Mouse (Mus musculus): Measurements from ENCODE around the gene Atp10a.
"Not testable (repeated sequence)": the region's sequence is repeated elsewhere in the genome, so short reads cannot be mapped to it uniquely, and the experiment has no call there.

The Atp10a gene

GRCm38 (mm10) chr7:58786986-58787385, 131.0 kb downstream of the Atp10a start:
- no peak for DNase-seq (ENCODE audit: low read depth, low spot score)

- no peak for DNase-seq (ENCODE audit: low read depth, low spot score)
Observed at GRCm38 (mm10) chr7:58787585-58787984, 131.6 kb downstream of the Atp10a start.

DNA sequence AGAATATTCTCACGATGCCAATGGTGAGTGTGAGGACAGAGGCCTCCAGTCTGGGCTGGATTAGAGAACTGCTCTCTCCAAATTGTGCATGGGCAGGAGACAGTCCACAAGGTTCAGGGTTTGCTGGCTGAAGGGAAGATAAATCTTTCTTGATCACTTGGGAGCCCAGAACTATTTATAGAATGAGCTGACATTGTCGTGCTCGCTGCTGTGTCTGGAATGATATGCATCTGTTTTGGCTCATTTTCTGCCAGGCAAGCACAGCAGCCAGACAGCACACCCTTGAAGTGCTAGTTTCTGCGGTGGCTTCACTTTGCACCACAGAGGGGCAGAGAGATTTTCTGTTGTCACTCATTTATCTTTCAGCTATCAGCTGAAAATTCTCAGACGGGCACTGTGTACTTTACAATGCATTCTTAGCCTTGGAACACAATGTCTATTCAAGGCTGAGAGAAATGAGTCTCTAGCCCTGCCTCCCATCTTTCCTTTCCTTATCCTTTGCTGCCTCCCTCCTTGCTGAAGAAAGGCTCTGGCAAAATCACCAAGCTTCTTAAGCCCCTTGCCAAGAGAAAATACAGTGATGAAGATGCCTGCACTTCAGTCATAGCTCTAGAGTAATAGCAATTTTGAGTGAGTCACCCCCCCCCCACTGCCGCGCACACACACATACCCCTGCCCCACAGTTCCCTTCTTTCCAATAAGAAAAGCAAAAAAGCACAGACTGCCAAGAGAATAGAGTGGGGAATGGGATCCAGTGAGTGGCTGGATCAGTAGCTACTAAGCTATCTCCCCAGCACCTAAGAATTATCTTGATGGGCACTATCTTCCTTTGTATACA, 132.7 kb downstream of the Atp10a start:
- DNase-seq (ENCODE audit: low read depth, low spot score): peak; percentile 19

DNA sequence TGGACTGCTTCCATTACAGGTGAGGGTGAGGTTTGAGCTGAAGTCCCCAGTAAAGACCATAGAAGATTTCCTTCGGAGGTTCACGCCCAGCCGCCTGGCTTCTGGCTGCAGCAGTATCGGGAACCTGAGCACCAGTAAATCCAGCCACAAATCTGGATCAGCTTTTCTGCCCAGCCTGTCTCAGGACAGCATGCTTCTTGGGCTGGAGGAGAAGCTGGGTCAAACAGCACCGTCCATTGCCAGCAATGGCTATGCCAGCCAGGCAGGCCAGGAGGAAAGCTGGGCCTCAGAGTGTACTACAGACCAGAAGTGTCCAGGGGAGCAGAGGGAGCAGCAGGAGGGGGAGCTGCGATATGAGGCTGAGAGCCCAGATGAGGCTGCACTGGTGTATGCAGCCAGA, 141.3 kb downstream of the Atp10a start:
- no peak for DNase-seq (ENCODE audit: low read depth, low spot score)

DNA sequence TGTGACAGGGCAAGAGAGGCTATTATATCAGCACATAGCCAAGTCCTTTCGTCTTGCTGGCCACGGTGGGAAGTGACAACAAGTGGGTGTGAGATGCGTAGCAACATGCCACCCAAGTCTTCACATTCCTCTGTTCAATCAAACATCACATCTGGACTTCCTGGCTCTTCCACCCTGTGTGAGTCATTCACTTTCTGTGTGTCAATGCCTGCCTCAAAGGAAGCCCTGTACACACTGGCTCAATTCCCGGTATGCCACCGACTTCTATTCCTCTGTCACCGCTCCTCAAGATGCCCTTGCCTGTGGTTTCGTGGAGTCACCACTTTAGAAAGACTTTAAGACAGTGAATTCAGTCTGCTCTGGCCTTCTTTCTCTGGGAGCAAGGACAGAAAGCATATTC, 144.9 kb downstream of the Atp10a start:
- no peak for DNase-seq (ENCODE audit: low read depth, low spot score)

DNA sequence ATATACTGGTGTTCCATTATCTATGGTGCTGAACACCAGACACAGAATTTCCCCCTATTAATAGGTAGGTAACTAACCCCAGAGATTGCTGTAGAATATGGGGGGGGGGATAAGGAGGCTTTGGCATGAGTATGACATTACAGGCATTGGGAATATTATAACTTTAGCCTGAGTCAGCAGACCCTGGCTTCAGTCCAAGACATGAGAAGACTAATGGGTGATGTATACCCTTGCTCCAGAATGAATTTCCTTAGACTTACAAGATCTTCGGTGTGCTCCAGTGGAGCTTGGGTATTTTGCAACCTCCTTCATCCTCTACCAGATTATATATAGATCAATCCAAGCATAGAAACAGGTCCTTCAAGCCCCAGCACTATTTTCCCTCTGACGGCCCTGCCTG, 145.8 kb downstream of the Atp10a start:
- DNase-seq (ENCODE audit: low read depth, low spot score): no peak

GRCm38 (mm10) chr7:58822147-58822681, 166.2 kb downstream of the Atp10a start:
- no peak for DNase-seq (ENCODE audit: low read depth, low spot score)

DNA sequence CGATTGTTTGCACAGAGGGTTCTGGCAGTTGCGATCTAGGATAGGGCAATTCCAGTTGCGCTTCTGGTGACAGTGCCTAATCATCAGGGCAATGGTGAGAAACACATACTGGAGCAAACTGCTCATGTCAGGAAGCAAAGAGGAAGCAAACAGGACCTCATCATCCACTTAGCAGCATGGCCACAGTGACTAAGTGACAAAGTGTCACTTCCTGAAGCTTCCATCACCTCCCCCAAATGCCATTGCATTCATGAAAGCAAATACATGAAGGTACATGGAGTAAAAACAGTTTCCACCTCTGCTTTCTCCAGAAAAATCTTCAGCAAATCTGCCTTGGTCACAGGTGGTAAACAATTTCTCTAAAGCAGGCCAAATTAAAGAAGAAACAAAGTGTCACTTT, 168.7 kb downstream of the Atp10a start:
- DNase-seq (ENCODE audit: low read depth, low spot score): no peak

DNA sequence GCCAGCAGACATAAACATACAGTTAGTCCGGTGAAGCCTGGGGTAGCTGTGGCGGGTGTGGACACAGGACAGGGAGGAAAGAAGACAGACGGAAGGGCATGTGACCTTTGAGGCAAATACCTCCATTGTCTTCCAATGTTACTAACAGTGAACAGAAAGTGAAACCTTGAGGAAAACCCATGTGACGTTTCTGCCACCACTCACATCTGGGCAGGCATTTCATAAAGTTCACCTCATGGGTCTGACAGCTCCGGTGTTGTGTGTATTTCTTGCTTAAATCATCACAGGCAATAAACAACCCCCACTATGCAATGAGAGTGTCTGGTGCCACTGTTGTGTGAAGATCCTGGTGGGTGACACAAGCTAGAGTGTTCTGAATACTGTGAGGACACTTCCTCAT, 173.1 kb downstream of the Atp10a start:
- no peak for DNase-seq (ENCODE audit: low read depth, low spot score)

DNA sequence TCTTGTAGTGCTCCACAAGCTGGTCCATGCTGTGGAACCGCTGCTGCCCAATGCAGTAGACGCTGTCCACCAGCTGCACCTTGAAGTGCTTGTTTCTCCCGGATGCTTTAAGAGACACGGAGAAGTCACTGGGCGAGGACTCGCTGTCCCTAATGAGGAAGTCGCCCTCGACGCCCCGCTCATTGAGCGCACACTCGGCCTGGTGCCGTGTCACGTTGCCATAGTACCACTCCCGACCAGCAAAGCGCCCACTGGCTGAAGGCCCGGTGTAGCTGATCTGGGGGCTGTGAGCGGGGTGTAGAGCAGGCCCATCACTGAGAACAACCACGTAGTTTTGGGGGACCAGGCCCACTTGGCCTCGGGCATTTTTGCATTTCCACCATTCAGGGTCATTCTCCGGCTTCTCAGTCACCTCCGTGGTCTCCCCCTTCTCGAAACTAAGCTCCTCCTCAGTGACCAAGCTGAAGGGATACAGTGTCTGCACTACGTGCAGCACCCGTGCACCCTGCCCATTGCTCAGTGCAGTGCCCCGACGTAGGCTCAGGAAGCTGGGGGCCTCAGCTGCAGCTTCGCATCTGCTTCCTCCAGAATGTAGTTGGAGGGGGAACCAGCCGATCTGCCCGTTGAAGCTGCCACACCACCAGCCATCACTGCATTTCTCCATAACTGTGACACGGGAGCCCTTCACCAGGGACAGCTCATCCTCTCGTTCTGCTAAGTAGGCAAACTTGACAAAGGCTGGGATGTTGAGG, 181.1 kb downstream of the Atp10a start:
- not testable (repeated sequence) for DNase-seq (ENCODE audit: low read depth, low spot score)

GRCm38 (mm10) chr7:58840367-58840766, 184.4 kb downstream of the Atp10a start:
- no peak for DNase-seq (ENCODE audit: low read depth, low spot score)

GRCm38 (mm10) chr7:58841066-58841465, 185.1 kb downstream of the Atp10a start:
- DNase-seq (ENCODE audit: low read depth, low spot score): no peak

- DNase-seq (ENCODE audit: low read depth, low spot score): peak; percentile 38
Observed at GRCm38 (mm10) chr7:58842818-58843217, 186.9 kb downstream of the Atp10a start.

- DNase-seq (ENCODE audit: low read depth, low spot score): peak; percentile 69
Observed at GRCm38 (mm10) chr7:58843767-58844445, 187.9 kb downstream of the Atp10a start.

GRCm38 (mm10) chr7:58844449-58844848, 188.5 kb downstream of the Atp10a start:
- DNase-seq (ENCODE audit: low read depth, low spot score): no peak

DNA sequence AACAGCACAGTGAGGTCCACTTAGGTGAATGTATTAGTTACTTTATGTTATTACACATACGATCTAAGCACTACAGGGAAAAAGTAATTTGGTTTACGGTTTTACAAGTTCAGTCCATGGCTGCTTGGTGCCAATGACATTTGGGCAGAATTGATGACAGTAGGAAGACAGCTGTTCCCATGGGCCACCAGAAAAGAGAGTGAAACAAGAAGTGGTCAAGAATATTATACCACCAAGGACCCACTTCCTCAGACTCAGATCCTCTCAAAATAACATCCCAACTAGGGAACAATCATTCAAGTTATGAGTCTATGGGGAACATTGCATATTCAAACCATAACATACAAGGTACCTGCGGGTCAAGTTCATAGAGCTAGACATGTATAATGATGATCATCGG, 203.0 kb downstream of the Atp10a start:
- DNase-seq (ENCODE audit: low read depth, low spot score): no peak

GRCm38 (mm10) chr7:58863174-58863573, 207.2 kb downstream of the Atp10a start:
- no peak for DNase-seq (ENCODE audit: low read depth, low spot score)

GRCm38 (mm10) chr7:58866865-58867614, 211.1 kb downstream of the Atp10a start:
- DNase-seq (ENCODE audit: low read depth, low spot score): no peak

DNA sequence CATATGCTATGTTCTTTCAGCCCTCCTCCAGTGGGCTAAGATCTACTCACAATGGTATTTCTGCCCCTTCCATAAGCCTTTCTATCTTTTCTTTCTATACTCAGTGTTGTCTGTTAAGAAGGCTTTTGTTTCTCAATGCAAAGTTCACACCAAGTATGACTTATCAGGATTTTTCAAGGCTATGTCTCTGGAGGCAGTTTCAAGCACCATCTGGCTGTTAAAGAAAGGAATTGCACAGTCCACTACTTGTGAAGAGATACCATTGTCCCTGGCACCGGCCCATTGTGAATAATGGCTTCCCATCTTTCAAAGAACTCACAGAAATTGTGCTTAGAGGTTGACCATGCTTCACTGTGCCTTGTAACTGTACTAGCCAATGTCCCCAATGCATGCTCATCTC, 214.7 kb downstream of the Atp10a start:
- DNase-seq (ENCODE audit: low read depth, low spot score): no peak

GRCm38 (mm10) chr7:58873676-58874075, 217.7 kb downstream of the Atp10a start:
- no peak for DNase-seq (ENCODE audit: low read depth, low spot score)

Data from embryo, embryonic 11.5 days (tissue).